Mouse (Mus musculus): ENCODE data around the gene Tmem33.

Tmem33 gene

GRCm38 (mm10) chr5:67321656-67322268 lies 61.4 kb downstream of the Tmem33 start:
- DNase-seq (ENCODE audit: low spot score in 2 of 2), result no peak

- no peak for DNase-seq (ENCODE audit: low spot score in 2 of 2)
Measured at GRCm38 (mm10) chr5:67324032-67324431, 63.7 kb downstream of the Tmem33 start.

- DNase-seq (ENCODE audit: low spot score in 2 of 2), result no peak
Measured at GRCm38 (mm10) chr5:67340811-67341210, 80.4 kb downstream of the Tmem33 start.
